Mouse (Mus musculus): ENCODE results near the gene Kcnc3. TPM values are rescaled to one million over a fixed set of nuclear protein-coding genes. Genes with fewer than 3 reads are reported as not detected.

Kcnc3 gene
- polyA plus RNA-seq, 1 experiment from 2014 or later: 0.39 TPM

- peak; percentile 44; the same call in 1 of the 2 replicates for ATAC-seq (ENCODE audit: insufficient number of reproducible peaks, insufficient read depth, low FRiP score, low read depth)
- Histone ChIP-seq H3K4me2 (replicated peaks; ENCODE audit: low read depth, low read length) (peak overlapping the region; percentile 41), H3K36me3 (ENCODE audit: control insufficient read depth, insufficient read depth, low read length) (no peaks in the 10 kb centered on the region), H3K27me3 (ENCODE audit: control insufficient read depth, insufficient read depth, low read length) (peaks cover 24% of the 10 kb centered on the region), H3K4me1 (ENCODE audit: control insufficient read depth, insufficient read depth, low read length) (peaks cover 5% of the 10 kb centered on the region; the same call in 1 of the 2 replicates), H3K9me3 (ENCODE audit: control insufficient read depth, low read depth, low read length) (no peaks in the 10 kb centered on the region), H3K9ac (replicated peaks; ENCODE audit: low read depth, low read length) (no peak overlapping the region), H3K4me3 (ENCODE audit: low read depth, low read length) (peak overlapping the region; percentile 25), H3K27ac (ENCODE audit: low read length) (no peak overlapping the region)
- under 1% methylated on average over 23 of the region's 25 CpGs for WGBS
Observed at GRCm38 (mm10) chr7:44604139-44604606, 13.7 kb downstream of the Kcnc3 start.

- Histone ChIP-seq H3K4me1 (ENCODE audit: control insufficient read depth, insufficient read depth, low read length) (peaks cover 5% of the 10 kb centered on the region; the same call in 1 of the 2 replicates), H3K27me3 (ENCODE audit: control insufficient read depth, insufficient read depth, low read length) (peaks cover 24% of the 10 kb centered on the region), H3K4me3 (ENCODE audit: low read depth, low read length) (peak overlapping the region; percentile 25; the same call in 1 of the 2 replicates), H3K4me2 (replicated peaks; ENCODE audit: low read depth, low read length) (peak overlapping the region; percentile 41), H3K9me3 (ENCODE audit: control insufficient read depth, low read depth, low read length) (no peaks in the 10 kb centered on the region), H3K36me3 (ENCODE audit: control insufficient read depth, insufficient read depth, low read length) (no peaks in the 10 kb centered on the region), H3K9ac (replicated peaks; ENCODE audit: low read depth, low read length) (no peak overlapping the region), H3K27ac (ENCODE audit: low read length) (no peak overlapping the region)
- no peak for ATAC-seq (ENCODE audit: insufficient number of reproducible peaks, insufficient read depth, low FRiP score, low read depth)
- WGBS: 3% methylated on average over 8 of the region's 8 CpGs
Observed at GRCm38 (mm10) chr7:44604619-44605018, 14.2 kb downstream of the Kcnc3 start.

DNA sequence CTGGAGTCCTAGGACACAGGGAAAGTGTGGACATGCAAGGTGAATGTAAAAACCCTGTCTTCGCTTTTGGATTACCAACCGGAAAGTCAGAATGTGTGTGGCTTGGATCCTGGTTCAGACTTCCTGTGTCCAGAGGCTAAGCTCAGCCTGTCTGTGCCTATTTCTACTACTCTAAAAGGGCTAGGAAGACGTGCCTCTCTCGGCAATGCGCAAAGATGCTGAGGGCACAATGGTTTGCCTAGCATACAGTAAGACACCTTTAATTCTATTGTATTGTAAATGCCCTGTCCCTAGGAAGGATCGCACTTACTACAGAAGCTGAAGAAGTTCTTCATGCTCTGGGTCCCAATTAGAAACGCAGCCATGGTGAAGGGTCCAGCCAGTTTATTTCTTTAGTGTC is 15.0 kb downstream of the Kcnc3 start:
- Histone ChIP-seq H3K4me3 (ENCODE audit: low read depth, low read length) (no peak overlapping the region), H3K27me3 (ENCODE audit: control insufficient read depth, insufficient read depth, low read length) (peaks cover 24% of the 10 kb centered on the region), H3K36me3 (ENCODE audit: control insufficient read depth, insufficient read depth, low read length) (no peaks in the 10 kb centered on the region), H3K27ac (ENCODE audit: low read length) (no peak overlapping the region), H3K9ac (replicated peaks; ENCODE audit: low read depth, low read length) (no peak overlapping the region), H3K9me3 (ENCODE audit: control insufficient read depth, low read depth, low read length) (no peaks in the 10 kb centered on the region), H3K4me1 (ENCODE audit: control insufficient read depth, insufficient read depth, low read length) (peaks cover 5% of the 10 kb centered on the region; the same call in 1 of the 2 replicates), H3K4me2 (replicated peaks; ENCODE audit: low read depth, low read length) (no peak overlapping the region)
- no peak for ATAC-seq (ENCODE audit: insufficient number of reproducible peaks, insufficient read depth, low FRiP score, low read depth)
- WGBS: 46% methylated on average over 7 of the region's 7 CpGs

- ATAC-seq (ENCODE audit: insufficient number of reproducible peaks, insufficient read depth, low FRiP score, low read depth): peak; percentile 59; the same call in 1 of the 2 replicates
- Histone ChIP-seq H3K36me3 (ENCODE audit: control insufficient read depth, insufficient read depth, low read length) (no peaks in the 10 kb centered on the region), H3K9ac (replicated peaks; ENCODE audit: low read depth, low read length) (no peak overlapping the region), H3K27ac (ENCODE audit: low read length) (no peak overlapping the region), H3K27me3 (ENCODE audit: control insufficient read depth, insufficient read depth, low read length) (peaks cover 21% of the 10 kb centered on the region), H3K4me3 (ENCODE audit: low read depth, low read length) (no peak overlapping the region), H3K9me3 (ENCODE audit: control insufficient read depth, low read depth, low read length) (no peaks in the 10 kb centered on the region), H3K4me2 (replicated peaks; ENCODE audit: low read depth, low read length) (peak overlapping the region; percentile 16; the same call in 1 of the 2 replicates), H3K4me1 (ENCODE audit: control insufficient read depth, insufficient read depth, low read length) (peaks cover 5% of the 10 kb centered on the region; the same call in 1 of the 2 replicates)
- 10% methylated on average over 29 of the region's 29 CpGs for WGBS
Observed at GRCm38 (mm10) chr7:44606171-44606901, 15.9 kb downstream of the Kcnc3 start.

DNA sequence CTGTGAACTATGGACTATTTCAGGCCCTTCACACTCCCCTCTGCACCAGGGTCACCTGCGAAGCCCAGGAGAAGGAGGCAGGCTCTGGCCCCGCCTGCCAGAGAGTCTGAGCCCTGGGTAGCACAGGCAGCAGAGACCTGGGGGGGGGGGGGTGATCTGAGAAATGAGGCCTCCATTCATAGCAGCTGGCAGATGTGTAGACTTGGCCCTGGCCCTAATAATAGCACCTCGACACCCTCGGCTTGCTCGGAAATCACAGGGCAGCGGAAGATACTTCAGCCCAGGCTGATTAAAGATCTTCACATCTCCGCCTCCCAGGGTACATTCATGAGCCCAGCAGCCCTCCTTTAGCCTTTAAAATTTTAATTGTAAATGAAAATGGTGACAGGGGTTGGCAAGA is 21.7 kb downstream of the Kcnc3 start:
- H3K27ac ChIP-seq (ENCODE audit: low read length): no peak overlapping the region
- no peaks in the 10 kb centered on the region for H3K27me3 ChIP-seq (ENCODE audit: control insufficient read depth, insufficient read depth, low read length)
- H3K4me2 ChIP-seq (replicated peaks; ENCODE audit: low read depth, low read length): no peak overlapping the region
- H3K36me3 ChIP-seq (ENCODE audit: control insufficient read depth, insufficient read depth, low read length): no peaks in the 10 kb centered on the region
- ATAC-seq (ENCODE audit: insufficient number of reproducible peaks, insufficient read depth, low FRiP score, low read depth): no peak
- WGBS: 79% methylated on average over 7 of the region's 7 CpGs
- H3K4me3 ChIP-seq (ENCODE audit: low read depth, low read length): no peak overlapping the region
- no peak overlapping the region for H3K9ac ChIP-seq (replicated peaks; ENCODE audit: low read depth, low read length)
- H3K9me3 ChIP-seq (ENCODE audit: control insufficient read depth, low read depth, low read length): no peaks in the 10 kb centered on the region
- H3K4me1 ChIP-seq (ENCODE audit: control insufficient read depth, insufficient read depth, low read length): no peaks in the 10 kb centered on the region

- H3K4me2 ChIP-seq (replicated peaks; ENCODE audit: low read depth, low read length): no peak overlapping the region
- no peak for ATAC-seq (ENCODE audit: insufficient number of reproducible peaks, insufficient read depth, low FRiP score, low read depth)
- no peaks in the 10 kb centered on the region for H3K36me3 ChIP-seq (ENCODE audit: control insufficient read depth, insufficient read depth, low read length)
- no peak overlapping the region for H3K4me3 ChIP-seq (ENCODE audit: low read depth, low read length)
- WGBS: 9% methylated on average over 20 of the region's 20 CpGs
- no peak overlapping the region for H3K9ac ChIP-seq (replicated peaks; ENCODE audit: low read depth, low read length)
- H3K9me3 ChIP-seq (ENCODE audit: control insufficient read depth, low read depth, low read length): no peaks in the 10 kb centered on the region
- H3K4me1 ChIP-seq (ENCODE audit: control insufficient read depth, insufficient read depth, low read length): no peaks in the 10 kb centered on the region
- H3K27me3 ChIP-seq (ENCODE audit: control insufficient read depth, insufficient read depth, low read length): no peaks in the 10 kb centered on the region
- H3K27ac ChIP-seq (ENCODE audit: low read length): no peak overlapping the region
Observed at GRCm38 (mm10) chr7:44614041-44614688, 23.7 kb downstream of the Kcnc3 start.

- H3K9me3 ChIP-seq (ENCODE audit: control insufficient read depth, low read depth, low read length): no peaks in the 10 kb centered on the region
- no peak for ATAC-seq (ENCODE audit: insufficient number of reproducible peaks, insufficient read depth, low FRiP score, low read depth)
- no peak overlapping the region for H3K4me2 ChIP-seq (replicated peaks; ENCODE audit: low read depth, low read length)
- 9% methylated on average over 10 of the region's 10 CpGs for WGBS
- no peaks in the 10 kb centered on the region for H3K36me3 ChIP-seq (ENCODE audit: control insufficient read depth, insufficient read depth, low read length)
- H3K27me3 ChIP-seq (ENCODE audit: control insufficient read depth, insufficient read depth, low read length): no peaks in the 10 kb centered on the region
- H3K4me3 ChIP-seq (ENCODE audit: low read depth, low read length): no peak overlapping the region
- H3K9ac ChIP-seq (replicated peaks; ENCODE audit: low read depth, low read length): no peak overlapping the region
- H3K4me1 ChIP-seq (ENCODE audit: control insufficient read depth, insufficient read depth, low read length): no peaks in the 10 kb centered on the region
- H3K27ac ChIP-seq (ENCODE audit: low read length): no peak overlapping the region
Observed at GRCm38 (mm10) chr7:44615309-44615708, 24.8 kb downstream of the Kcnc3 start.

- 75% methylated on average over 14 of the region's 14 CpGs for WGBS
- Histone ChIP-seq H3K4me3 (ENCODE audit: low read depth, low read length) (no peak overlapping the region), H3K9me3 (ENCODE audit: control insufficient read depth, low read depth, low read length) (no peaks in the 10 kb centered on the region), H3K4me1 (ENCODE audit: control insufficient read depth, insufficient read depth, low read length) (no peaks in the 10 kb centered on the region), H3K27me3 (ENCODE audit: control insufficient read depth, insufficient read depth, low read length) (no peaks in the 10 kb centered on the region), H3K9ac (replicated peaks; ENCODE audit: low read depth, low read length) (no peak overlapping the region), H3K4me2 (replicated peaks; ENCODE audit: low read depth, low read length) (no peak overlapping the region), H3K27ac (ENCODE audit: low read length) (no peak overlapping the region), H3K36me3 (ENCODE audit: control insufficient read depth, insufficient read depth, low read length) (no peaks in the 10 kb centered on the region)
- no peak for ATAC-seq (ENCODE audit: insufficient number of reproducible peaks, insufficient read depth, low FRiP score, low read depth)
Observed at GRCm38 (mm10) chr7:44615987-44616386, 25.5 kb downstream of the Kcnc3 start.
